Mouse (Mus musculus) liver, embryonic 11.5 days (tissue): Measurements from ENCODE around the gene Tpk1. TPM values are rescaled to one million over a fixed set of nuclear protein-coding genes. Genes with fewer than 3 reads are reported as not detected.

ENCODE experiments used
- ATAC-seq: fragments of 200-750 bp; cut with Nextera tagmentation; replicated peaks from 2 replicates; pipeline ENCODE4 v1.8.0; 2017; ENCODE audit warnings: moderate number of reproducible peaks, mild to moderate bottlenecking, moderate TSS enrichment, moderate library complexity; ENCODE audit not compliant: low FRiP score
- DNase-seq: peaks from one replicate; pipeline ENCODE4 v3.0.0-alpha.2; 2017; ENCODE audit warnings: low spot score
- H3K27ac ChIP-seq: fragments of 300-500 bp; sonication (generic); 2 replicates; pipeline ENCODE4 v1.5.1; 2014; ENCODE audit warnings: mild to moderate bottlenecking, low read depth, low read length, control low read depth
- H3K27me3 ChIP-seq: fragments of 300-500 bp; sonication (generic); replicated peaks from 2 replicates; pipeline ENCODE4 v1.6.1; 2014; ENCODE audit warnings: low read length, mixed read lengths; ENCODE audit not compliant: control insufficient read depth, insufficient read depth
- H3K36me3 ChIP-seq: fragments of 300-500 bp; sonication (generic); 2 replicates; pipeline ENCODE4 v1.6.1; 2014; ENCODE audit warnings: mild to moderate bottlenecking, low read length, moderate library complexity, mixed read lengths; ENCODE audit not compliant: control insufficient read depth, insufficient read depth
- H3K4me1 ChIP-seq: fragments of 300-500 bp; sonication (generic); replicated peaks from 2 replicates; pipeline ENCODE4 v1.6.1; 2014; ENCODE audit warnings: low read length, mixed read lengths; ENCODE audit not compliant: control insufficient read depth, insufficient read depth
- H3K4me2 ChIP-seq: fragments of 300-500 bp; sonication (generic); 2 replicates; pipeline ENCODE4 v1.6.1; 2014; ENCODE audit warnings: mild to moderate bottlenecking, control low read depth, moderate library complexity
- H3K4me3 ChIP-seq: fragments of 300-500 bp; sonication (generic); 2 replicates; pipeline ENCODE4 v1.5.1; 2014; ENCODE audit warnings: low read depth, low read length, control low read depth
- H3K9ac ChIP-seq: fragments of 300-500 bp; sonication (generic); 2 replicates; pipeline ENCODE4 v1.6.1; 2014; ENCODE audit warnings: low read depth, low read length, control low read depth
- H3K9me3 ChIP-seq: fragments of 300-500 bp; sonication (generic); 2 replicates; pipeline ENCODE4 v1.6.1; 2016; ENCODE audit warnings: low read length, inconsistent platforms, mixed read lengths; ENCODE audit not compliant: control insufficient read depth
- WGBS: fragments of 180-500 bp; shearing (Covaris S2); extraction: QIAGEN DNeasy Blood & Tissue Kit; methylation state at CpG from one replicate; pipeline ENCODE4 v1.1.7; 2014; 5-methylcytosine and 5-hydroxymethylcytosine counted together
- polyA plus RNA-seq: library from polyadenylated mRNA; unstranded; fragments of >200 nt; fragmentation: Nextera tagmentation; extraction: Ambion mirVana; gene quantifications from 2 replicates; pipeline ENCODE4 v1.2.1, GENCODE M21; 2014

Gene Tpk1
- polyA plus RNA-seq, 1 experiment from 2014 or later = 11.9 TPM

- no peak overlapping the region for H3K27ac ChIP-seq
- no peaks in the 10 kb centered on the region for H3K9me3 ChIP-seq
- 72% methylated on average over 4 of the region's 4 CpGs for WGBS
- H3K27me3 ChIP-seq = no peaks in the 10 kb centered on the region
- H3K4me2 ChIP-seq = no peak overlapping the region
- ATAC-seq (no peak), DNase-seq (no peak)
- no peak overlapping the region for H3K4me3 ChIP-seq
- no peak overlapping the region for H3K9ac ChIP-seq
- H3K36me3 ChIP-seq = no peaks in the 10 kb centered on the region
- no peaks in the 10 kb centered on the region for H3K4me1 ChIP-seq
Observed at GRCm38 (mm10) chr6:43562474-43562873, 103.6 kb downstream of the Tpk1 start.

- no peak overlapping the region for H3K9ac ChIP-seq
- H3K4me1 ChIP-seq = no peaks in the 10 kb centered on the region
- DNase-seq = no peak
- WGBS = 67% methylated on average over 1 of the region's 1 CpGs
- no peaks in the 10 kb centered on the region for H3K36me3 ChIP-seq
- H3K4me3 ChIP-seq = no peak overlapping the region
- ATAC-seq = no peak
- H3K4me2 ChIP-seq = no peak overlapping the region
- no peaks in the 10 kb centered on the region for H3K9me3 ChIP-seq
- no peaks in the 10 kb centered on the region for H3K27me3 ChIP-seq
- H3K27ac ChIP-seq = no peak overlapping the region
Observed at GRCm38 (mm10) chr6:43551410-43551809, 114.7 kb downstream of the Tpk1 start.

GRCm38 (mm10) chr6:43546537-43546936 is 119.5 kb downstream of the Tpk1 start:
- no peak overlapping the region for H3K9ac ChIP-seq
- H3K4me2 ChIP-seq = no peak overlapping the region
- DNase-seq (no peak), ATAC-seq (no peak)
- no peaks in the 10 kb centered on the region for H3K4me1 ChIP-seq
- no peak overlapping the region for H3K4me3 ChIP-seq
- no peaks in the 10 kb centered on the region for H3K36me3 ChIP-seq
- no peaks in the 10 kb centered on the region for H3K27me3 ChIP-seq
- no peak overlapping the region for H3K27ac ChIP-seq
- 93% methylated on average over 1 of the region's 1 CpGs for WGBS
- H3K9me3 ChIP-seq = no peaks in the 10 kb centered on the region

- Histone ChIP-seq H3K4me2 (no peak overlapping the region), H3K9me3 (no peaks in the 10 kb centered on the region), H3K9ac (no peak overlapping the region), H3K4me1 (no peaks in the 10 kb centered on the region), H3K27ac (no peak overlapping the region), H3K27me3 (no peaks in the 10 kb centered on the region), H3K36me3 (no peaks in the 10 kb centered on the region), H3K4me3 (no peak overlapping the region)
- WGBS = 83% methylated on average over 2 of the region's 2 CpGs
- no peak for DNase-seq
- no peak for ATAC-seq
Observed at GRCm38 (mm10) chr6:43537252-43537870, 128.7 kb downstream of the Tpk1 start.

GRCm38 (mm10) chr6:43535459-43535858 is 130.6 kb downstream of the Tpk1 start:
- WGBS = 97% methylated on average over 2 of the region's 2 CpGs

GRCm38 (mm10) chr6:43533323-43533722 is 132.8 kb downstream of the Tpk1 start:
- ATAC-seq (no peak), DNase-seq (no peak)
- H3K9ac ChIP-seq = no peak overlapping the region
- no peak overlapping the region for H3K27ac ChIP-seq
- H3K9me3 ChIP-seq = no peaks in the 10 kb centered on the region
- no peaks in the 10 kb centered on the region for H3K36me3 ChIP-seq
- H3K4me1 ChIP-seq = no peaks in the 10 kb centered on the region
- no peak overlapping the region for H3K4me3 ChIP-seq
- no peaks in the 10 kb centered on the region for H3K27me3 ChIP-seq
- no peak overlapping the region for H3K4me2 ChIP-seq

More at GRCm38 (mm10) chr6:43535459-43535858, 130.6 kb downstream of the Tpk1 start:
- no peak for DNase-seq
- H3K4me3 ChIP-seq = no peak overlapping the region
- H3K36me3 ChIP-seq = no peaks in the 10 kb centered on the region
- H3K4me2 ChIP-seq = no peak overlapping the region
- H3K9ac ChIP-seq = no peak overlapping the region
- ATAC-seq = no peak
- H3K9me3 ChIP-seq = no peaks in the 10 kb centered on the region
- no peaks in the 10 kb centered on the region for H3K4me1 ChIP-seq
- no peak overlapping the region for H3K27ac ChIP-seq
- H3K27me3 ChIP-seq = no peaks in the 10 kb centered on the region

GRCm38 (mm10) chr6:43532822-43533221 is 133.3 kb downstream of the Tpk1 start:
- Histone ChIP-seq H3K27ac (no peak overlapping the region), H3K4me2 (no peak overlapping the region), H3K27me3 (no peaks in the 10 kb centered on the region), H3K9ac (no peak overlapping the region), H3K4me3 (no peak overlapping the region), H3K36me3 (no peaks in the 10 kb centered on the region), H3K9me3 (no peaks in the 10 kb centered on the region), H3K4me1 (no peaks in the 10 kb centered on the region)
- 82% methylated on average over 3 of the region's 3 CpGs for WGBS
- no peak for DNase-seq
- ATAC-seq = no peak

GRCm38 (mm10) chr6:43531996-43532395 is 134.1 kb downstream of the Tpk1 start:
- DNase-seq (no peak), ATAC-seq (no peak)
- Histone ChIP-seq H3K4me2 (no peak overlapping the region), H3K27ac (no peak overlapping the region), H3K4me3 (no peak overlapping the region), H3K4me1 (no peaks in the 10 kb centered on the region), H3K36me3 (no peaks in the 10 kb centered on the region), H3K9me3 (no peaks in the 10 kb centered on the region), H3K27me3 (no peaks in the 10 kb centered on the region), H3K9ac (no peak overlapping the region)

GRCm38 (mm10) chr6:43528996-43529395 is 137.1 kb downstream of the Tpk1 start:
- DNase-seq = no peak

More at GRCm38 (mm10) chr6:43528996-43529395, 137.1 kb downstream of the Tpk1 start:
- H3K9ac ChIP-seq = no peak overlapping the region
- no peaks in the 10 kb centered on the region for H3K9me3 ChIP-seq
- ATAC-seq = no peak
- no peaks in the 10 kb centered on the region for H3K4me1 ChIP-seq
- no peak overlapping the region for H3K4me2 ChIP-seq
- H3K36me3 ChIP-seq = no peaks in the 10 kb centered on the region
- H3K4me3 ChIP-seq = no peak overlapping the region
- no peaks in the 10 kb centered on the region for H3K27me3 ChIP-seq
- H3K27ac ChIP-seq = no peak overlapping the region
- WGBS = 80% methylated on average over 3 of the region's 3 CpGs
